Mouse (Mus musculus): Measurements from ENCODE around the gene Dtymk. TPM values are rescaled to one million over a fixed set of nuclear protein-coding genes. Genes with fewer than 3 reads are reported as not detected.

The Dtymk gene
- polyA plus RNA-seq, 1 experiment from 2014 or later, result 147 TPM

DNA sequence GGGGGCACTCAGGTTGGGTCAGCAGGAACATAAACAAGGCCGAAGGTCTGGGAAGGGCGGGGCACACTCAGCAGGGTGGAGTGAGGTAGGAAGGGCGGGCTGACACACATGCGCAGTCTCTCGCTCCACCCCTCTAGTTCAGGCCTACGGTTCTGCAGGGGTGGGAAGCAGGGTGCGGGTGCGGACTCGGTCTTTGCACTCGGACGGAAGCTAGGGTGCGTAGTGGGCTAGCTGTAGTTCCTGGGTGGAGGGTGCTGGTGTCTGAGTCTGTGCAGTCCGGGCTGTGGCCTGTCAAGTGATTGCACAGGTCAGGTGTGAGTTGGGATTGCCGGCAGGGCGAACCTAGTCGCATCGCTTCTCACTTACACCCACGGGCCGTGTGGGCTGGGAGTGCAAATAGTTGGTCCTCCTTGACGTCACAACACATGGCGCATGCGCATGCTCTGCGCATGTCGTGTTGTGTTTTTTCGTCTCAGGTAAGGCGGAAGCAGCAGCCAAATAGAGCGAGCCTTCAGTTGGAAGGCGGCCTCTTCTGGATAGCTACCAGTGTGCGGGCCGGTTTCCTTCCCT is 23.5 kb upstream of the Dtymk start:
- Histone ChIP-seq H3K4me2 (peak overlapping the region; percentile 79), H3K27me3 (no peaks in the 10 kb centered on the region), H3K4me3 (peak overlapping the region; percentile 58), H3K4me1 (replicated peaks) (peaks cover 14% of the 10 kb centered on the region), H3K27ac (peak overlapping the region; percentile 95), H3K9me3 (replicated peaks) (no peaks in the 10 kb centered on the region), H3K9ac (peak overlapping the region; percentile 56), H3K36me3 (peaks cover 18% of the 10 kb centered on the region)
- 3% methylated on average over 30 of the region's 30 CpGs for WGBS
- ATAC-seq (replicated peaks; ENCODE audit: insufficient number of reproducible peaks, insufficient read depth, low FRiP score, low read depth), result peak; percentile 96

GRCm38 (mm10) chr1:93824609-93825008 is 22.9 kb upstream of the Dtymk start, which contains the start of gene D2hgdh:
D2hgdh (plus strand) TSS chr1:93824909.
- WGBS, result 14% methylated on average over 10 of the region's 10 CpGs
- Histone ChIP-seq H3K27me3 (no peaks in the 10 kb centered on the region), H3K4me2 (peak within 1 kb of the TSS; percentile 79), H3K4me1 (replicated peaks) (peaks cover 14% of the 10 kb centered on the region), H3K4me3 (peak within 1 kb of the TSS; percentile 58), H3K9ac (peak within 1 kb of the TSS; percentile 56), H3K27ac (peak within 1 kb of the TSS; percentile 95), H3K9me3 (replicated peaks) (no peaks in the 10 kb centered on the region), H3K36me3 (peaks cover 23% of the 10 kb centered on the region)
- peak; percentile 3; the same call in 1 of the 2 replicates for ATAC-seq (replicated peaks; ENCODE audit: insufficient number of reproducible peaks, insufficient read depth, low FRiP score, low read depth)

DNA sequence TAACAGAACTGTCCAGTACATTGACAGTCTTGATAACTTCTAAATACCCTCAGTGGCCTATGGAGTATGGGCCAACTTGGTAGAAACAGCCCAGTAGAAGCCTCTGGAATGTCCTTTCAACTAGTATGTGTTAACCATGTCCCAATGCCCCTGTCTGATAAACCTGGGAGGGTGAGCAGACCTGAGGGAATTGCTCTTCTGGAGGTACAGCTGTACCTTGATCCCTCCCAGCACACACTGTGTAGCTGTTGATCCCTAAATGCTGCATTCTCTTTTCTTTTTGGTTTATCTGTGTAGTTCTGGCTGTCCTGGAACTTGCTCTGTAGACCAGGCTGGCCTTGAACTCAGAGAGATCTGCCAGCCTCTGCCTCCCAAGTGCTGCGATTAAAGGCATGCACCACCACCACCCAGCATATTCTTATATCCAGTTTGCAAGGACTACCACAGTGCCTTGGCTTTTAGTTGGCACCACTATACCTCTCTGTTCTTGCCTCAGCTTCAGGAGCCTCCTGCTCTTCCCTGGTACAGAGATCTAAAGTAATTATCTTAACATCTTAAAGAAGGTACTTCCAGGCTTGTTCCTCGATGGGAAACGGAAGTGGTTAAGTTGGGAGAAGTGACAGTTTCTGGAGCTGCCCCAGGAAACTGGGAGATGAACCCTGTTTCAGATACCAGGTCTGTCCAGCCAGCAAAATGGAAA is 22.2 kb upstream of the Dtymk start:
- Histone ChIP-seq H3K27me3 (no peaks in the 10 kb centered on the region), H3K27ac (peak overlapping the region; percentile 95; the same call in 1 of the 2 replicates), H3K9ac (no peak overlapping the region), H3K9me3 (replicated peaks) (no peaks in the 10 kb centered on the region), H3K4me3 (no peak overlapping the region), H3K4me1 (replicated peaks) (peaks cover 14% of the 10 kb centered on the region), H3K4me2 (peak overlapping the region; percentile 79; the same call in 1 of the 2 replicates), H3K36me3 (peaks cover 30% of the 10 kb centered on the region)
- WGBS, result 68% methylated on average over 3 of the region's 3 CpGs
- no peak for ATAC-seq (replicated peaks; ENCODE audit: insufficient number of reproducible peaks, insufficient read depth, low FRiP score, low read depth)

- ATAC-seq (replicated peaks; ENCODE audit: insufficient number of reproducible peaks, insufficient read depth, low FRiP score, low read depth), result no peak
- 85% methylated on average over 7 of the region's 7 CpGs for WGBS
- H3K9ac ChIP-seq, result no peak overlapping the region
- no peaks in the 10 kb centered on the region for H3K4me1 ChIP-seq (replicated peaks)
- no peaks in the 10 kb centered on the region for H3K27me3 ChIP-seq
- H3K4me2 ChIP-seq, result no peak overlapping the region
- no peak overlapping the region for H3K4me3 ChIP-seq
- H3K27ac ChIP-seq, result no peak overlapping the region
- H3K9me3 ChIP-seq (replicated peaks), result no peaks in the 10 kb centered on the region
- H3K36me3 ChIP-seq, result peaks cover 82% of the 10 kb centered on the region
Observed at GRCm38 (mm10) chr1:93818722-93819121, 17.0 kb upstream of the Dtymk start.

DNA sequence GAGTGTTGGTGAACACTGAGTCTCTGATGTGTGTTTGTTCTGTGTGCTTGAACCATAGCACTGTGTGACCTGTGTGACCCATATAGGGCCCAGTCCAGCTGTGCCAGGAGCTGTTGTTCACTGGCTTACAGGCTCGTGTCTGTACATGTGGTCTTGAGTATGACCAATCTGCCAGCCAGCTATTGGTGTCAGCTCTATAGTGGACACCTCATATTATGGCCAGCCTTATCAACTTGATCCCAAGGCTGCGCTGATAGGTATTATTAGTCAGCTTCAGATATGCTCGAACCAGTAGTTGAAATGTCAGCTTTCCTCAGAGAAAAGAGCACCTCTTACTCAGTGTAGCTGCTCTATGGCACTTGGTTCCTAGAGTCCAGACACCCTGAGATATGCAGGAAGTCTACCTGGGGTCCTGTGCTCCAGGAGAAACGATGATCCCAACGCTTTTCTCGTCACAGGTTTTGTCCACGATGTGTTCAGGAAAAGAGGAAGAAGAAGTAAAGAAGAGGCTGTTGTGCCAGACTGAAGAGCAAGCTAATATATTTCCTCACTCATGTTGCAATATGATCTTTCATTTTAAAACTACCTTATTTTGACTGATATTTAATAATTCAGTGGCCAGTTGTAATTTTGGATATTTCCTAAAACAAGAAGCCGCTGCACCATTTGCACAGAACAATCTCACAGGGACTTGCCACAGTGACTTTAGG is 16.2 kb upstream of the Dtymk start:
- H3K27ac ChIP-seq, result no peak overlapping the region
- peaks cover 90% of the 10 kb centered on the region for H3K36me3 ChIP-seq
- H3K9me3 ChIP-seq (replicated peaks), result no peaks in the 10 kb centered on the region
- H3K9ac ChIP-seq, result no peak overlapping the region
- no peak overlapping the region for H3K4me2 ChIP-seq
- no peaks in the 10 kb centered on the region for H3K4me1 ChIP-seq (replicated peaks)
- H3K27me3 ChIP-seq, result no peaks in the 10 kb centered on the region
- 85% methylated on average over 8 of the region's 8 CpGs for WGBS
- no peak for ATAC-seq (replicated peaks; ENCODE audit: insufficient number of reproducible peaks, insufficient read depth, low FRiP score, low read depth)
- H3K4me3 ChIP-seq, result no peak overlapping the region

DNA sequence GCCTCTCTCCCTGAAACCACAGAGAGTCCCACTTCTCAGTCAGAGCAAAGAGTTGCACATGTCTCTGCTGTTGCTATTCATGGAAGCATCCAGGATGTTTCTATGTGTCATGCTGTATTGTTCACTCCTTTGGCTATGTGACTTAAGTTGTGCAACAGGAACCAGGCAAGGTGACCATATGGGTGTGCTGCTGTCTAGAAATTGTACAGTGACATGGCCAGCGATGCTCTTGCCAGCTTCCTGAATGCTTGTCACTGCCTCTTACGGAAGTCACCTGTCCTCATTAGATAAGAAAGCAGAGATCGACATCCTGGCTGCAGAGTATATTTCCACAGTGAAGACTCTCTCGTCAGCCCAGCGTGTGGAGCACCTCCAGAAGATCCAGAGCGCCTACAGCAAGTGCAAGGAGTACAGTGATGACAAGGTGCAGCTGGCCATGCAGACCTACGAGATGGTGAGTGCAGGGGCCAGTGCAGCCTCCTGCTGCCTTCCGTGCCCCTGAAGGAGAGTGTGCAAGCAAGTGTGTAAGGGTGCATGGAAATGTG is 9.8 kb upstream of the Dtymk start:
- no peak overlapping the region for H3K27ac ChIP-seq
- H3K4me1 ChIP-seq (replicated peaks), result no peaks in the 10 kb centered on the region
- WGBS, result 78% methylated on average over 8 of the region's 8 CpGs
- no peak overlapping the region for H3K9ac ChIP-seq
- H3K27me3 ChIP-seq, result no peaks in the 10 kb centered on the region
- H3K9me3 ChIP-seq (replicated peaks), result no peaks in the 10 kb centered on the region
- peaks cover 85% of the 10 kb centered on the region for H3K36me3 ChIP-seq
- H3K4me3 ChIP-seq, result no peak overlapping the region
- no peak overlapping the region for H3K4me2 ChIP-seq
- no peak for ATAC-seq (replicated peaks; ENCODE audit: insufficient number of reproducible peaks, insufficient read depth, low FRiP score, low read depth)

GRCm38 (mm10) chr1:93810011-93810410 is 8.3 kb upstream of the Dtymk start:
- H3K27ac ChIP-seq, result no peak overlapping the region
- WGBS, result 95% methylated on average over 3 of the region's 3 CpGs
- H3K9ac ChIP-seq, result no peak overlapping the region
- no peaks in the 10 kb centered on the region for H3K9me3 ChIP-seq (replicated peaks)
- H3K4me3 ChIP-seq, result no peak overlapping the region
- H3K4me1 ChIP-seq (replicated peaks), result peaks cover 8% of the 10 kb centered on the region
- H3K4me2 ChIP-seq, result no peak overlapping the region
- no peak for ATAC-seq (replicated peaks; ENCODE audit: insufficient number of reproducible peaks, insufficient read depth, low FRiP score, low read depth)
- peaks cover 73% of the 10 kb centered on the region for H3K36me3 ChIP-seq
- H3K27me3 ChIP-seq, result no peaks in the 10 kb centered on the region

- H3K9me3 ChIP-seq (replicated peaks), result no peaks in the 10 kb centered on the region
- H3K4me2 ChIP-seq, result no peak overlapping the region
- no peak overlapping the region for H3K9ac ChIP-seq
- H3K36me3 ChIP-seq, result peaks cover 62% of the 10 kb centered on the region
- peaks cover 14% of the 10 kb centered on the region for H3K4me1 ChIP-seq (replicated peaks)
- no peak overlapping the region for H3K4me3 ChIP-seq
- ATAC-seq (replicated peaks; ENCODE audit: insufficient number of reproducible peaks, insufficient read depth, low FRiP score, low read depth), result no peak
- H3K27me3 ChIP-seq, result no peaks in the 10 kb centered on the region
- 91% methylated on average over 4 of the region's 4 CpGs for WGBS
- H3K27ac ChIP-seq, result no peak overlapping the region
Observed at GRCm38 (mm10) chr1:93808871-93809270, 7.1 kb upstream of the Dtymk start.

- Histone ChIP-seq H3K27me3 (no peaks in the 10 kb centered on the region), H3K9ac (peak overlapping the region; percentile 16; the same call in 1 of the 2 replicates), H3K27ac (peak overlapping the region; percentile 98; the same call in 1 of the 2 replicates), H3K4me2 (peak overlapping the region; percentile 98), H3K4me3 (peak overlapping the region; percentile 94; the same call in 1 of the 2 replicates), H3K9me3 (replicated peaks) (no peaks in the 10 kb centered on the region), H3K36me3 (peaks cover 33% of the 10 kb centered on the region), H3K4me1 (replicated peaks) (peaks cover 34% of the 10 kb centered on the region)
- WGBS, result 53% methylated on average over 5 of the region's 5 CpGs
- no peak for ATAC-seq (replicated peaks; ENCODE audit: insufficient number of reproducible peaks, insufficient read depth, low FRiP score, low read depth)
Observed at GRCm38 (mm10) chr1:93805221-93805951, 3.7 kb upstream of the Dtymk start.

DNA sequence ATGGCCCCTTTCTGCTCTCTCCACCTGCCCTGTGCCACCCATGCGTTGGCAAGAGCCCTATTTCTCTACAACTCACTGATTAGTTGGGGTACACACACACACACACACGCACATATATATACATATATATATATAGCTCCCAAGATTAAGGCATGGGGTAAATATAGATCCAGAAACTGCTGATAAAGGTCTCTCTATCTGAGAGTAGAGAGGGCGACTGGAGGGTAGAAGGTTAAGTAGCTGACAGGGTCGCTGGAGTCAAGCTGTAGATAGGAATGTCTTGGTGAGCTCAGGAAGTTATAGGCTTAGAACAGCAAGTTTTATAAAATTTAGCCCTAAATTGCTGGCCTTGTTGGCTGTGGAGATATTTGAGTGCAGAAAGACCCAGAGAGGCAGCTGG is 3.1 kb upstream of the Dtymk start:
- peaks cover 34% of the 10 kb centered on the region for H3K4me1 ChIP-seq (replicated peaks)
- peak overlapping the region; percentile 98 for H3K4me2 ChIP-seq
- H3K36me3 ChIP-seq, result peaks cover 30% of the 10 kb centered on the region
- WGBS, result 52% methylated on average over 4 of the region's 4 CpGs
- H3K9me3 ChIP-seq (replicated peaks), result no peaks in the 10 kb centered on the region
- H3K4me3 ChIP-seq, result peak overlapping the region; percentile 94
- H3K27me3 ChIP-seq, result no peaks in the 10 kb centered on the region
- no peak for ATAC-seq (replicated peaks; ENCODE audit: insufficient number of reproducible peaks, insufficient read depth, low FRiP score, low read depth)
- peak overlapping the region; percentile 16; the same call in 1 of the 2 replicates for H3K9ac ChIP-seq
- H3K27ac ChIP-seq, result peak overlapping the region; percentile 98

Measured in heart, embryonic 15.5 days (tissue).